Mouse (Mus musculus) ovary, adult 18-20 months (tissue): ENCODE measurements around the gene Wdr62.
A peak's percentile ranks its signal among the peaks of the same experiment; 100 is the strongest.

Experiments
- DNase-seq: peaks from one replicate; pipeline ENCODE4 v3.0.0; 2022; ENCODE audit warnings: low spot score, mixed read lengths

The Wdr62 gene

DNA sequence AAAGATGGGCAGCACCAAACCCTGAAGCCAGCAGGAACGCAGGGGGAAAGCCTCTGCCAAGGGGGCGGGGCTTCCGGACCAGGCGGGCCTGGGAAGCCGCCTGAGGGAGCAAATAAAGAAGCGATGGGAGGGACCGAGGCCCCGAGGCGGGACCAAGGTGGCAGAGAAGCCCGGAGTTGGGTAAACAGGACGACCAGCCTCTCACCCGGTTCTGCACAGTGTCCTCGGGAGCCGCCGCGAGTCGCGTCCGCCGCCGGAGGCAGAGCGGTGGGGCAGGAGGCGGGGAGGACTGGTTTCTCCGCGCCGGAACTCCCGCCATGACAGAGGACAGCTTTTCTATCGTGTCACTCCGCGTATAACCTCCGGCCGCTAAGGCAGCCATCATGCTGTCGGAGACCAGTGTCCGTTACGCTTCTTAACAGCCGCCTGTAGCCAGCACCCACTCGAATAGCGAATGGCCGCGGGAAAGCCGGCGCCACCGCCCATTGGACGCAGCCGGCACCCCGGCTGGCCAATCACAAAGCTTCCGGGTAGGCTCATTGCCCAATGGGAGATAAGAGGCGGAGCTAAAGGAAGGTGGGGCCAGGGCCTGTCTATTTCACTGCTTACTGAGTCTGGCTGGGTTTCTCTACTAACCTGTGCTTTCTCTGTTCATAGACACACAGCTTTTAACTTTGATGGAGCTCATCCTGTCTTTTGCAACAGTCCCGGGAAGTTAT, at the start of gene Wdr62, which contains the start of gene Thap8:
Gene Wdr62, minus strand, starts transcription at position 469 of the 719 bp plus-strand sequence.
Gene Thap8, plus strand, starts transcription at position 144 of the 719 bp plus-strand sequence.
- peak; percentile 86 for DNase-seq

DNA sequence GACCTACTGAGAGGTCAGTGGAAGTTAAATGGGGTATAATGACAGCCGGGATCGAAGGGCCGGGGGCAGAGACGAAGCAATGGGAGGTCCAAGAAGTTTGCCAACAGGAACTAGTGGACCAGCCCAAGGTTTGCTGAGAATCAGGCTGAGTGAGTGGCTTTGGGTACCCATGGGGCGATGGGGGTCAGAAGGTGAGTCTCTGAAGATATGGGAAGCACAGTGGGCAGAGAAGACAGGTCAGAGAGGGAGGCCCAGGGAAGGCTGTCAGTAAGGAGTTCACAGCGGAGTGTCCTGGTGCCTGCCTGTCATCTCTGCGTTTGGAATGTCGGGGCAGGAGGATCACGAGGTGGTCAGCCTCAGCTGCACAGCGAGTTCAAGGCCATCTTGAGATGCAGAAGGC, 48.2 kb upstream of the Wdr62 start:
- no peak for DNase-seq

DNA sequence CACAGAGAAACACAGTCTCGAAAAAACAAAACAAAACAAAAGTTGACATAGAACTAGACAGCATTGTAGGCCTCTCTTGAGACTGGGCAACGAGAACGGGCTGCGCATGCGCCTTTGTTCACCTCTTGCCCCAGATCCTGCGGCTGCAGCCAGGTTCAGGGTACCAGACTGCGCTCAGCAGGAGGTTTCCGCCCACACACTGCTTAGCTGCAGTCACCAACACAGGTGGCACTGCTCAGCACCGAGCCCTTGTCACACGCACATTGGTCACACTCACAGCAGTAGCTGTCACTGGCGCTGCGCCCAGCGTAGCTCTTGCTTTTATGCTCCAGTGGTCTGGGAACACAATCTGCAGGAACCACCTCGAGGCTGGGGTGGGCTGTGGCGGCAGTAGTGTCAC, 46.9 kb upstream of the Wdr62 start:
- no peak for DNase-seq

DNA sequence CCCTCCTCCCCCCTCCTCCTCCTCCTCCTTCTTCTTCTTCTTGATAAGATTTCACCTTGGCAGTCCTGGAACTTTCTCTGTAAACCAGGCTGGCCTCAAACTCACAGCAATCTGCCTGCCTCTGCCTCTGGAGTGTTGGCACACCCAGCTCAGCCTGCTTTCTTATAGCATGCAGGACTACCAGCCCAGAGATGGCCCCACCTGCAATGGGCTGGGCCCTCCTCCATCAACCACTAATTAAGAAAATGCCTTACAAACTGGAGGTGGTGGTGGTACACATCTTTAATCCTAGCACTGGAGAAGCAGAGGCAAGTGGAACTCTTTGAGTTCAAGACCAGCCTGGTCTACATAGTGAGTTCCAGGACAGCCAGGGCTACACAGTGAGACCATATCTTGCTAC, 46.2 kb upstream of the Wdr62 start:
- no peak for DNase-seq

DNA sequence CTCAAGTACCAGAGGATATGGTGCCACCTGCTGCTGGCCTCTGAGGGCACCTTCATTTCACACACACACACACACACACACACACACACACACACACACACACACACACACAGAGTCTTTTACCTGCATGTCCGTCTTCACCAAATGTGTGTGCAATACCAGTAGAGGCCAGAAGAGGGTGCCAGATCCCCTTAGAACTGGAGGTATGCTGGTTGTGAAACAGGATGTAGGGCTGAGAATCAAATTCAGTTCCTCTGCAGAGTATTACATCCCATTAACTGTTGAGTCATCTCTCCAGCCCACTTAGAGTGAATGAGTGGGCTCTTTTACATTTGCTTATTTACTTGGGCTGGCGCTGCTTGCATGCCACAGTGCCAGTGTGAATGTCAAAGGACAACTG, 45.1 kb upstream of the Wdr62 start:
- DNase-seq: no peak

DNA sequence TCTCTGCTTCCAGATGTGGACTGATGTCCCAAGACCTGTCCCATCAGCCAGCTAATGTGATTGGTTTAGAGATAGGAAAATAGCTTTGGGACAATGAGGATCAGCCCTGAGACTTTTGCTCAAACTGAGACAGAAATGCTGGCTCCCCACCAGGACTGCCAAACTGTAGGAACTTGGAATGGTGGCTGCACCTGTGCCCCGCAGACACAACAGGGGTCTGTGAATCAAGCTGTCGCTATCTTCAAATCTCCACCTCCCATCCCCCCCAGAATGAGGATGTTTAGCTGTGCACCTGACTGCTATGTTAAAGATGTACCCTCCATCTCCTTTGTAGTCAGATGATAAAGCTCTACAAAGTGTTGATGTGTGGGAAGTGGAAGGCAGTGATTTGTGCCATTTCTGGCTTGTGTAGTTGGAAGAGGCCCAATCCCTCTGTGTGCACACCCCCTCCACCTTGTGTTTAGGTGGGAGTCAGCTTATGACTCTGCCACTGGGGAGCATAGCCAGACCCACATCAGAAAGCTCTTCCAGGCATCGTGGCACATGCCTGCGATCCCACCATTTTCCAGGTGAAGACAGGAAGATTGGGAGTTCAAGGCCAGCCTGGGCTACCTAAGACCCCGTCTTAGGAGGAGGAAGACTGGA, 44.2 kb upstream of the Wdr62 start:
- no peak for DNase-seq

DNA sequence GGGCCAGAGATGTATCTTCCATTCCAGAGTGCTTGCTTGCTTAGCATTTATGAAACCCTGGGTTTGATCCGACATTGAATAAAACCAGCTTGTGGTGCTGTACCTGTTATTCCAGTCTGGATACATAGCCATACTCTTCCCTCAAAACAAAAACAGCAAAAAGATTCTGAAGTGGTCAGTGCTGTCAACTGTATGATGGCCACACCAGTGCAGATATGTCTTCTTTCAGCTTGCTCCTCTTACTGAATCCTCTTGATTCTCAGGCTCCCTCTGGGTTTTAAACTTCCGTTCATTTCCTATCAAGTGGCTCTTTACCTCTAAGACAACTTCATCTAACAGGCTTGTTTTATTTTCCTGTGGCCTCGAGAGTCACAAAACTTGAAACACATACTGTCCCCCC, 43.6 kb upstream of the Wdr62 start, which contains the start of gene Sdhaf1:
Gene Sdhaf1, minus strand, starts transcription at position 101 of the 400 bp plus-strand sequence.
- DNase-seq: no peak

DNA sequence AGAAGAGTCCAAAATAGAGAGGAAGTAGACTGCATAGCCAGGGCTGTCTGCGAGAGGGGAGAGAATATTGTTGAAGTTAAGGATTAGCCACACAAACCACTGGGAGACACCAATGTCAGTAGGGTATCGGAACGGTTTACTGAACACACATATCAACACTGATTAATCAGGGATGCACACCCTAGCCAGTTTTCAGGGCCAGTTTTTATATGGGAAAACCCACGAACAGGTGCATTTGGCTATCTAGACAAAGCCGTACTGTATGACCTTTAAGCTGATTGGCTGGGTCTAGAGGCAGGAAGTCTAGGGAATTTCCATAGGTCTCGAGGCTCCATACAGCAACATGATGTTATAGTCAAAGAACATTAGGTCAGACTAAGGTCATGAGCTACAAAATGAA, 42.6 kb upstream of the Wdr62 start:
- no peak for DNase-seq

DNA sequence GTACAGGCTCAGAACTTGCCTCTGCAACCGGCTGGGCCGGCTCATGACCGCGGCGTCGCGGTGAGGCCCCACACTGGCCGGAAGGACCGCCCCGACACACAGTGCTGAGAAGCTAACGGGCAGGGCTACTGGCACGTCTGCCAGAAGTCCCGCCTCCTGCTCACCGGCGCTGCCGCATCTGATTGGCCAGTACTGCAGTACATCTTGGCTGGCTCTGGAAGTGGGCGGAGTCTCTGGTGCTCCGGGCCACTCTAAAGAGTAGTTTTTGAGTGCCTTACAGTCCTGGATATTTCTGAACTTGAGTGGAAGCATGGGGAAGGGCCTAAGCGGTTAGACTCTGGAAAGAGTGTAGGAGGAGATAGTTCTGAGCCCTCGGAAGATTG, 42.1 kb upstream of the Wdr62 start:
- peak; percentile 98 for DNase-seq

DNA sequence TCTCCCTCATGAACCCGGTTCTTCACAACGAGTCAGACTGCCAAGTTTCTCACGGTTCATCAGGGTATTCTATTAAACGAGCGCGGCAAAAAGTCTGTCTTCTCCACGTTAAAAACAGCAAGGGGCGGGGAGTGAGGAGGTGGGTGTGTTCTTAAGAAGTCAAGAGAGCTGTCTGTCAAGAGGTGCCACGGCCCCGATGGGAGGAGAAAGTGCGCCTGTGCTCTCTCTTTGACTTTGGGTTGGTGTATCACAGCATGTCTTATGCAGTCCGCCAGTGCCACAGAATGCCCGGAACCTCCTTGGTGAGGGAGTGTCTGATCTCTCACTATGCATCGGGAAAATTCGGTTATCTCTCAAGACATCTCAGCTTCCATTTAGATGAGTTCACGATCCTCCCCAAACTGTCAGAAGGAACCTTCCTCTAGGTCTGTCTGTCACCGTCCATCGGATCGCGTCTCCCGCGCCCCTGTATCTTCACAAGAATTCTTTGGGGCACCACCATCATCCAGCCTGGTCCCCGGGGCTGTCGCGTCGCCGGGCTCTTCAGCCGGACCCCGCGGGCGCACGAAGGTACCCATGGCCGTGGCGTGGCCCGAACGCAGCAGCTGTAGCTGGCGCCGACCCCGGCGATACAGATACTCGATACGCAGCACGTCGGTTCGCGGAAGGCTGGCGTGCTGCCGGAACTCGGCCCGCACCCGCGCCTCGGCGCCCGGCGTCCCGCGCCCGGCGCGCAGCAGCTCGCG, 41.5 kb upstream of the Wdr62 start, which contains the start of gene E130208F15Rik:
Gene E130208F15Rik, plus strand, starts transcription at position 202 of the 746 bp plus-strand sequence.
- peak; percentile 66 for DNase-seq

DNA sequence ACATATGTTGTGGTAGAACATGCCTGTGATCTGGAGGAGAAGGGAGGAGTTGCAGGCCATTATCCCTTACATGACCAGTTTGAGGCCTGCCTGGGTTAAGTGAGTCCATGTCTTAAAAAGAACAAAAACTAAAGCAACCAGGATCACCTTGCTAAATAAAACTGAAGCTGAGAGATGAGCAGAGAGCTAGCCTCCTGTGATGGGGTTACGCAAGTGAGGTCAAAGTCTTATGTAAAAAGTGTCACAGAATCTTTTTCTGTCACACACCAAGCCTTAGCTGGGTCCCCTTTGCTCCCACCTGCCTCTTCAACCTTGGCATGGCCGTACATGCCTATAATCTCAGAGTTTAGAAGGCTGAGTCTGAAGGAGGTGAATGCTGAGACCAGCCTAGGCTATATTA, 40.7 kb upstream of the Wdr62 start:
- no peak for DNase-seq

DNA sequence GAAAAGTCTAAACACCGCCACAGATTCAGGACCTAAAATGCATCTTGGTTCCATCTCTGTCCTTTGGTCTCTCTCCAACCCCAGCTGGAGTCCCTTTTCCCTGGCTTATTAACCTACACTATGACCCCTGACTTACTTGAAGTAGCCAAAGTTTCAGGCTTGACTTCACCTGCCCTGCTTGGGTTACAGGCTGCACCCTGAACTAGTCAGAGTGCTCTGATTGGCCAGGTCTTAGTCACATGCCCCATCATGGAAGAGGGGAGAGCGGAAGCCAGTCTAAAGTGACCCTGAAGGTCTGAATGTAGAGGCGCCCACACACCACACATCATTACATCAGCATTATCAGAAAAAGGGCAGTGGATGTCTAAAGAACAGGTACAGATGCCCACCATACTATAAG, 37.9 kb upstream of the Wdr62 start:
- DNase-seq: no peak

DNA sequence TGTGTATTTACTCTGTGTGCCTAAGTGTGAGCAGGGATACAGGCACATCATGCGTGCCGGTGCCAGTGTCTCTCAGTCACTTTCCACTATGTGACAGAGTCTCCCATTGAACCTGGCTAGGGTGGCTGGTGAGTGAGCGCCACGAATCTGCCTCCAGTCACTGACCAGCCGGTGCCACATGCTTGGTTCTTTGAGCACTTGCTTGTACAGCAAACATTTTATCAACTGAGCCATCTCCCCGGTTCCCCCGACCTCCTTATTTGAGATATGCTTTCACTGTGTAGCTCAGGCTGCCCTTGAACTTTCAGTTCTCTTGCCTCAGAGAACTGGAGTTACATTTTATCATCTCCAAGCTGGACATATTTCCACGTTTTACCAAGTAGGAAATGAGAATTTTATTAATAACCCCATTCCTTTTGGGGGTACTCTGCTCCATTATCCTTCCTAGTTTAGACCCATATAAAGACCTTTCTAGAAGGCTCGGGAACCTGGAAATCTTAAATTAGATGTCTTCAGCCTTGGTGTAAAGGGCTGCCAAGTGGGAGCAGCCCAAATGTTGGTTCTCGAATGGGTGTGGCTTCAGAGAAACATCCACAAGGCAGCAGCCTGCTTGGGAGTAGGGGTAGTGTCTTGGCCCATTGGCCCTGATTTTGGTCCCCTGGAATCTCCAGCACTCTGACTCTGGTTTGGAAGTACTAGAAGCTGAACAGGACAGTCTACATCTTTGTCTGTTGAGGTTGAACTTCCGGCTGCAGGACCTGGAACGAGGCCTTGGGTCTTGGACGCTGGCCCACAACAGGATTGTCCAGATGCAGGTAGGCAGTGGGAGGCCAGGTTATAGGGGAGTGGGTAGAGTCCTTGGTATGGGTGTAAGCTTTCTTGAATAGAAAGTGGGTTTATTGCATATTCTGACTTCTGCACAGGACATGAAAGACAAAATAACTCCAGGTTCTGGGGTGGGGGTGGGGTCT, 35.6 kb upstream of the Wdr62 start:
- DNase-seq: no peak

DNA sequence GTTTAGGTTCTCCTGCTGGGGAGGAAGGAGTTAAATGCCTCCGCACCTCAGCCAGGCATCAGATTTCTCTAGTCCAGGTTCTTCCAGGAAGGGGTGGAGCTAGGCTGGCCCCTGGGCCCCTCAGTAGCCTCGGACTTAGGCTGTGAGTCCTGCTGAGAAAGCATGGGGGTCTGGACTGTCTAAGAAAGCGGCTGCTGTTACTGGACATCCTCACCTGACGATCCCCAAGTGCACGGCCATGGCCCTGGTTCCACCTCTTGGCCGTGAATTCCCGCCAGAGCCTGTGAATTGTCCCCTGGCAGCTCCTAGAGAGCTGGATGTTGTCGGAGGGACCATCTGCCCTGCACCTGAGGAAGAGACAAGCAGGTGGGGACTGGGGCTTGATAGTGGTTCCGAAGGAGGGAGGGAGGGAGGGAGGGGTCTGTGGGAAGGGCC, 34.5 kb upstream of the Wdr62 start, which contains the start of gene Syne4:
Gene Syne4, plus strand, starts transcription at position 87 of the 435 bp plus-strand sequence.
- DNase-seq: no peak

DNA sequence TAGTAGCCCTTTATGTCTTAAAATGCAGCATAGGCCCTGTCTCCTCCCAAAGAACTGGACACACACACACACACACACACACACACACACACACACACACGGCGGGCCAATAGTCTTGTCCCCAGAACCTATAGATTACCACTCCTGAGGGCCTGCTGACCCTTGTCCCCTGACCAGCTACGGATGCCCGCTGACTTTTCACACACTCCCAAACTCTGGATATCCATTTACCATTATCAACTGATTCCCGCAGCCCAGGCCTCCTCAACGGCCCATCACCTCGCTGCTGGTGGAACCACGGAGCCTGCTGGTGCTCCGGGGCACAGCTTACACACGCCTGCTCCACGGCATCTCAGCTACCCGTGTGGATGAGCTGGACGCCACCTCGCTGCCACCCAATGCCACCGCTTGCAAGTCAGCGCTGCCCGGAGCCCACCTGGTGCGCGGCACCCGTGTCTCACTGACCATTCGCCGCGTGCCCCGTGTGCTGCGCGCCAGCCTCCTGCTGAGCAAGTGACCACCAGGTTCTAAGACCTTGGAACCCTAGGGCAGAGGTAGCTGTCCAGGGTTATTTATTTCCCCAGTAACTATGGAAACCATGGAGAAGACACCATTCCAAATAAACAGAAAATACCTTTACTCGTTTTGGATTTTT, 33.6 kb upstream of the Wdr62 start:
- DNase-seq: no peak

DNA sequence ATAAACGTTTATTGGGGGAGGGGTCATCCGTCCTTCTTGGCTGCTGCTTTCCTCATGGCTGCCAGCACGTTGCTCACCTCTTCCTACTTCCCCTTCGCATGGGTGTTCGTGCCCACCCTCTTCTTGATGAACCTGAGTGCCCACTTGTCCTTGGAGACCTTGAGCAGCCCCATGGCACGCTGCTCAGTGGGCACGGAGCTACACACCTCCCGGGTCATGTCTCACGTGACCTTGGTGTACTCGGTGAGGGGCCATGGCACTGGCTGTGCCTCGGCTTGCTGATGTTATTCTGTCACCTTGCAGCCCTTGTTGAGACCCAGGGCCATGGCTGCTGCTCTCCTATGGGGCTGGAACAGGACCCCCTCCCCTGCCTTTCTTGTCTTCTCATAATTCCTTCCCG, 29.9 kb upstream of the Wdr62 start:
- no peak for DNase-seq

DNA sequence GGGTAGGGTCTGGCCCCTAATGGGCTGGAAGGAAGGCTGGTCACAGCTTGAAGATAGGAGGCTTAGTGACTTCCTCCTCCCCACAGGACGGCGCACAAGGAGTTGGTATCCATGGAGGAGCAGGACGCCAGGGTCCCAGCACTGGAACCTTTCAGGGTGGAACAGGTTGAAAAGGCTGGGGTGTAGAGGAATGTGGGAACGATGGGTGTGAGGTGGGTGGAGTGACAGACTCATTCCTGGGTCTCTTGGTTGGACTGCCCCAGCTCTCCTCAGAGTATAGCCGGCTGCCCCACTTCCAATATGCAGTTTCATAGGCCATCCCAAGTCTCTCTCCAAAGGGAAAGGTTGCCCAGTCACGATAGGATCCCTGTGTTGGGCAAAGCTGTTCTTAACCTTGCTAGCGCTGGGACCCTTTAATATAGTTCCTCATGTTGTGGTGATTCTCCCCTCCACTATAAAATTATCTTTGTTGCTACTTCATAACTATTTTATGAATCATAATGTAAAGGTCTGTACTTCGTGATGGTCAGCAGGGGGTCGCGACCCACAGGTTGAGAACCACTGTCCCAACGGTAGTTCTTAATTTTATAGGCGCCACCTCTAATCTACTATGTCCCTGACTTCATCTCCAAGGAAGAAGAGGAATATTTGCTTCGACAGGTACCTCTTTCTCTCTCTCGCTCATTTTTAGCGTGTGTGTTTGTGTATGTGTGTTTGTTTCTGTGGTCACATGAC, 29.3 kb upstream of the Wdr62 start:
- DNase-seq: no peak

DNA sequence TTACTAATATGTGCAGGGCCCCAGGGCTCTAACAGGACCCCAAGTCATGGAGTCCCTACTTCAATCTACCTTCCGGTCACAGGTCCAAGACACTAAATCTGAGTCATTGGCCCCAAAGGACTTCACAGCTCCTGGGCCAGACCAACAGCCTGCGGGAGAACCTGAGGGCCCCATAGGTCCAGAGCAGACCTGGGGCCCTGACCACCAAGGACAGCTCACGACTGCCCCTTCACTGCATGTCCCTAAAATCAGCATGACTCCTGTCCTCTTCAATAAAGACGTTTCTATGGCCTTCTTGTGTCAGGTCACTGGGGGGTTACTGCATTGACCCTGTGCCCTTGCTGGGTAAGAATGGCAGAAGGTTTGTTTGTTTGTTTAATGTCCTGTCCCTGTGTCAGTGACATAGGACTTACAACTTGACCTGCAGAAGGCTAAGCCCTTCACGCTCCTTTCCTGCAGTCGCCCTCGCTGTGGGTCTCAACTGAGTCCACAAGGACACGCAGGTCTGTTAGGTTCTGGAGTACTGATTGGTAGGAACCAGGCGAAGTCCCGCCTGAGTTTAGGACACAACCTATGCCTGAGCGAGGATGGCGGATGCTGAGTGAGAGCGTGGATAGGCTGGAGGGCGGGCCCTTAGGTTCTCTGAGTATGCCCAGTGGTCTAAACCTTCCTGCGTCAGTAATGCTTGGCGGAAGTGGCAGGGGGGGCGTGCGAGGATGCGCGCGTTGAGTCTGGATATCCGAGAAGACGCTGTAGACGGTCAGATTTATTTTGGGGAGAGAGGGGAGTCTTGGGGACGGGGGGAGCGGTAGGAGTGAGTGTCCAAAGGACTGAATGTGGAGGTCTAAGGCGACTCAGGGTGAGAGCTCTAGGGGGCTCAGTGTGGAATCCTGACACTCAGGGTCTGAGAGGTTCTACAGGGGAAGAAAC, 28.1 kb upstream of the Wdr62 start, which contains the start of gene Alkbh6:
Gene Alkbh6, plus strand, starts transcription at position 642 of the 930 bp plus-strand sequence.
- peak; percentile 94 for DNase-seq
